Mouse (Mus musculus) telencephalon, adult 2 months (tissue): ENCODE measurements around the gene Rpl10.

ENCODE experiments used
- DNase-seq: peaks from one replicate; pipeline ENCODE4 v3.0.0-alpha.2; 2011; ENCODE audit warnings: low read depth, low spot score

Rpl10 gene

GRCm38 (mm10) chrX:74281041-74281731, 10.6 kb downstream of the Rpl10 start:
- DNase-seq = no peak

DNA sequence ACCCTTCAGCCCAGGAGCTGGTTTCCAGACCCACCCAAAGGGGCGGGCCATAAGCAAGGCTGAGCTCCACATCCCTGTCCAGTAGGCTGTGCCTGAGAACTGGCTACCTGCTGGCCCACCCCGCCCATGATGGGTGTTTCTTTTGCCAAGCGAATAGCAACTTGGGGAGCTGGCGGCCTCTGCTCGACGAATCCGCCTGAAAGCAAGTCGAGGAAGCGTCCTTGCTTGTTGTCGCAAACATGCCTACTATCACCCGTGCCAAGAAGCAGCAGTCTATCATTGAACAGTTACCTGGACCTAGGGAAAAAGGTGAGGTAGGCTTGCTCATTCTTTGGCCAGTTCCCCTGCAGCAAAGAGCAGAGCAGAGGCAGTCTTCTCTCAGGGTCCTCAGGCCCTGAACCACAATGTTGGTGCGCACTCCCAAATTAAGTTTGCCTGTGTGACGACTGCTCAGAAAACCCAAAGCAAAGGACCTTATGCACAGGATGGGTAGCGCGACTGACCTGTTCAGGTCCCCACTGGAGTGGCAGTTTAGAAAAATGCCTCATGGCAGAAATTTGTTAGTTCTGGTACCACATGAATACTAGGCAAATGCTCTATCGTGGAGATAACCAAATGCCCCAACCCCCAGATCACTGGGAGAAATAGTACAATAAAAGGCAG, 11.3 kb downstream of the Rpl10 start, which contains the start of the genes Taz and Dnase1l1:
Gene Taz (plus strand): TSS at position 181 of the 663 bp plus-strand sequence.
Gene Dnase1l1 (minus strand): TSS at position 606 of the 663 bp plus-strand sequence.
- DNase-seq = no peak

DNA sequence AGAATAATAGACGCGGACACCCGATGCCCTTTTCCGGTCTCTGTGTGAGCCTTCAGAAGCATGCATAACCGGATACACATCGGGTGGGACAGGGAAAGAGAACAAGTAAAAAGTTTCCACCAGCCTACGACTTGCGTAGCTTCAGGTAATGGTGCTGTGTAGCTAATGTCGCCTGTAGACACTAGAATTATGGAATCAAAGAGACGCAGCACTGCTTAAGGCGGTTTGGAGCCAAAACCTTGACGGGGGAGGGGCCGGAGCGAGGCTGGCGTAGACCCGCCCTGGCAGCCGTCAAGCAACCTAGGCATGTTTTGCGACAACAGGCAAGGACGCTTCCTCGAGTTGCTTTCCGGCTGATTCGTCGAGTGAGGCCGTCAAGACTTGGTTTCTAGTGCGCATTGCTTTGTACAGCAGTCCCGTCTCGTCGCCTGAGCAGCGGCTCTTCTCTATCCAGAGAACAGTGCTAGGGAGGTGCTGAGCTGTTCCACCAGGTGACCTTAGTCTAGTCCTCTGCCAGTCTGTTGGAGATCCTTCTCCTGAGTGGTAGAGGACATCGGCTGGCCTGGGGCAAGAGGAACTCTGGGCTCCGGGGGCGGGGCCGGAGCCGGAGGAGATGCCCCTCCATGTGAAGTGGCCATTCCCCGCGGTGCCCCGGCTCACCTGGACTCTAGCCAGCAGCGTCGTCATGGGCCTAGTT, 11.9 kb downstream of the Rpl10 start:
- DNase-seq = peak; percentile 85

GRCm38 (mm10) chrX:74283092-74283437, 12.5 kb downstream of the Rpl10 start:
- DNase-seq = no peak

DNA sequence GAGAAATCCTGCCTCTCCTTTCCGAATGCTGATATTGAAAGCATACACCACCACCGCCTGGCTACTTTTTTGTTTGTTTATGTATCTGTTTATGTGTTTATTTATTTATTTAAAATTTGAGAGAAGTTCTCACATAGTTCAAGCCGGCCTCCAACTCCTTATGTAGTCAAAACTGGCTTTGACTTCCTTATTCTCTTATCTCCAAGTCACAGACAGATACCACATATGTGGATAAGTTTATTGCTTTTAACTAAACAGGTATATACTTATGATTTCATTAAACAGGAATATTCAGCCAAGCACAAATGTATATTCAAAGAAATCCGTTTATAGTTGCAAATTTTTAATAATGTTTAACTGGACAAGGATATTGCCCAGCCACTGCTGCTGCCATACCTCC, 22.8 kb downstream of the Rpl10 start:
- no peak for DNase-seq

DNA sequence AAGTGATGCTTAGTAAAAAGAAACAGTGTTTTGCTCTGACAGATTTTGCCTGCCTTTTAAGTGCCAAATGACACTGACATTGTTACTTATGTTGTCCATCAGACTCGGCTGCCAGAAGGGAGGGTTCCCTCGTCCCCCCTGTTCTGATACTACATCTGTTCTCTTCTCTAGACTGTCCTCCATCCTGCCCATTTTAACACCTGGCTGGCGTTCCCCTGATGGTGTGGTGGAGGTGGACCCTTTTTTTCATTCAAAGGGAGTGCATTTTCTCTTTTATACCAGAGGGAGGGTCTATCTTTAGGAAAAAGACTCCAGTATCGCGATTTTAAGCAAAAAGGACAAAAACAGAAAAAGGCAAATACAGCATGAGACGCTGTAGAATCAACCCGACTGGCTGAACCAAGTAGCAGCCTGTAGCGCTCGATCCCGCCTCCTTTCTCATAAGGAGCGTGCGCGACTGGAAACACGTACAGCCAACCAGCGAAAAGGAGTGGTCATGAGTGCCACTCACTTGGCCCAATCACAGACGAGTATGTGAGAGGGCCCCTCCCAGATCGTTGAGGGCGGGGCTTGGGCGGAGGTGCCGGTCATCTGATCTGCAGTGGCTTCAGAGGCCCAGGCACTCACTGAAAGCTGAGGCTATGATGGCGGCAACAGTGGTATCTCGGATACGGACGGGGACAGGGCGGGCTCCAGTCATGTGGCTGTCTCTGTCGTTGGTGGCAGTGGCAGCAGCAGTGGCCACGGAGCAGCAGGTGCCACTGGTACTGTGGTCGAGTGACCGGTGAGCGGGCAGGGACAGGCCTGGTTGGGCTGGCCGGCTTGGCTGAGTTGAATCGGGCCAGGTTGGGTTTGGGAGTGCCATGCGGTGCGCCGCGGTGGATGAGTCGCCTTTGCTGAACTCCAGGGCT, 26.2 kb downstream of the Rpl10 start, which contains the start of gene Atp6ap1:
Gene Atp6ap1 (plus strand): TSS at position 560 of the 911 bp plus-strand sequence.
- DNase-seq = peak; percentile 95

- DNase-seq = no peak
These were observed 27.7 kb downstream of the Rpl10 start for GRCm38 (mm10) chrX:74298348-74298747.

GRCm38 (mm10) chrX:74299721-74300120, 29.1 kb downstream of the Rpl10 start:
- no peak for DNase-seq

DNA sequence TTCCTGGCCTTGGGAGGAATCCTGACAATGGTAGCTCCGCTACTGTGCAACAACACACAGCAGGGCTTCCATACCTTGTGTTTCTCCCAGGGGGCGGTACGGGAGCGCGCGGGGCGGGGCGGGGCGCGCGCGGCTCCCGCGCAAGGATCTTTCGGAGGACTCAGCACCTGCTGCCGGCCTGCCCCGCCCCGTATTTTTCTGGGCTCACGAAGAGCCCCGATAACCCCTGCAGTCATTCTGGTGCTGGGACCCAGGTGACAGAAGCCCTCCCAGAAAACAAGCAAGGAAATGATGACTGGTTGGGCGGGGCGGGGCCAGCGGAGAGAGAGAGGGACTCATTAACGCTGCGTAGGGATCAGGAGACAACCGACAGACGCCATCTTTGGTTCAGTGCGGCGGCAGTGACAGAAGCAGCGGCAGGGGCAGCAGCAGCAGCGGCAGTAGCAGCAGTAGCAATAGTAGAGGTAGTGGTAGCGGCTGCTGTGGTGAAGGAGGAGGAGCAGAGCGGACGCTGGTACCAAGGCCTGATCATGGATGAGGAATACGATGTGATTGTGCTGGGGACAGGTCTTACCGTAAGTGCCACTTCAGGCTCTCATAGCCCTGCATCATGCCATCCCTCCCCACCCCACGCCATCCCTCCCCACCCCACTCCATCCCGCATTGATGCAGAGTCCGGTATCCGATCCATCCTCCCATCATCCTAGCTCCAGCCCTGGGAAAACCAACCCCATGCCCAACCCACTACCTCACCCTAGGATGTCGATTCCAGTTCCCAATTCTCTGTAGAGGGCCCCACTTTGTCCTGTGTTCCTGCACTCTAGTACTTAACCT, 34.5 kb downstream of the Rpl10 start, which contains the start of gene Gdi1:
Gene Gdi1 (plus strand): TSS at position 132 of the 834 bp plus-strand sequence.
- peak; percentile 55 for DNase-seq

DNA sequence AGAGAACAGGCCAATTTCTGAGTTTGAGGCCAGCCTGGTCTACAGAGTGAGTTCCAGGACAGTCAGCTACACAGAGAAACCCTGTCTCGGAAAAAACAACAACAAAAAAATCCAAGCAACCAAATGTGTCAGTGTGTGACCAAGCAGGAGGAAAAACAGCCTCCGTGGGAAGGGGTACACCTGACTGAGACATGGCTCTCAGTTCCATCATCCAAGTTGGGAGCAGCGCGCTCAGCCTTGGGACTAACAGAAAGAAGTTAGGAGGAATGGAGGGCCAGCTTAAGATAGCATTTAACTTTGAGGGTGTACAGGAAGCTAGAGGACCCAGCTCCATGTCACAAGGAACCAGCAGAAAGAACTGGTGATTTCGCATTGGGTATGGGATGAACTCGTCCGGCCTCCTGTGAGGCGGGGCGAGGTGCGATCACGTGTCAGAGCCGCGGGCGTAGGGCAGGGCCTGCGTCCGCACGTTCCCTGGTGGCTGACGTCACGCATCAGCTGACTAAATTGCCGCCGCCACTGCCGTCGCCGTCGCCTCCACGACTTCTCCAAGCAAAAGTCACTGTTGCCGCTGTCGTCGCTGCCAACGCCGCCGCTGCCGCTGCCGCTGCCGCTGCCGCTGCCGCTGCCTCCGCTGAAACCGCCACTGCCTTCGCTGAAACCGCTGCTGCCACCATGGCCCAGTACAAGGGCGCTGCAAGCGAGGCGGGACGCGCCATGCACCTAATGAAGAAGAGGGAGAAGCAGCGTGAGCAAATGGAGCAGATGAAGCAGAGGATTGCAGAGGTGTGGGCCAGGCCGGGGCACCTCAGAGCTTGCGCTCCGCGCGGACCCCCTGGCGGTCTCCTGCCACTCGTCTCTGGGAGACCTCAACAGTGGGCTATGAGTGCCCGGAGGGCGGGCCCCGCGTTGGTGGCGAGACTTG, 42.2 kb downstream of the Rpl10 start, which contains the start of gene Fam50a:
Gene Fam50a (plus strand): TSS at position 494 of the 925 bp plus-strand sequence.
- DNase-seq = peak; percentile 80
